Mouse (Mus musculus): Measurements from ENCODE around the gene Aif1.
"Not testable (repeated sequence)": the region's sequence is repeated elsewhere in the genome, so short reads cannot be mapped to it uniquely, and the experiment has no call there.

Gene Aif1

DNA sequence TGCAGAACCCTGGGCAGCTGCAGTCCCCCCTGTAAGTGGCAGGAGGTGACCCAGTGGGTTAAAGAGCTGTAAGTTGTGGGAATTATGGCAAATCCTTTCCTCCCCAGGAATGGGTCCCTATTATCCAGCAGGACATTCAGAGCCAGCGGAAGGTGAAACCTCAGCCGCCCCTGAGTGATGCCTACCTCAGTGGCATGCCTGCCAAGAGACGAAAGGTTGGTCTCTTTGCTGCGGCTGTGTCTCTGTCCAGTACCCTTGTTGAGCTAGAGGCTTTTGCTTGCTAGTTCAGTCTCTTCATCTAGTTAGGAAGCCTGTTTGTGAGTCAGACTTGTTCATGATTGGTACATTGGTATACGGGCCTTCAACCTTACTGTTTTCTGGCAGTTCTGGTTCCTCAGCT is 29.7 kb downstream of the Aif1 start:
- no peak for DNase-seq (ENCODE audit: low spot score)

- DNase-seq (ENCODE audit: low spot score), result no peak
Observed at GRCm38 (mm10) chr17:35141971-35142370, 33.9 kb downstream of the Aif1 start.

GRCm38 (mm10) chr17:35140490-35140996 is 35.3 kb downstream of the Aif1 start:
- DNase-seq (ENCODE audit: low spot score), result no peak

- no peak for DNase-seq (ENCODE audit: low spot score)
Observed at GRCm38 (mm10) chr17:35139269-35139668, 36.6 kb downstream of the Aif1 start.

GRCm38 (mm10) chr17:35135591-35136320 is 40.1 kb downstream of the Aif1 start:
- DNase-seq (ENCODE audit: low spot score), result peak; percentile 53

DNA sequence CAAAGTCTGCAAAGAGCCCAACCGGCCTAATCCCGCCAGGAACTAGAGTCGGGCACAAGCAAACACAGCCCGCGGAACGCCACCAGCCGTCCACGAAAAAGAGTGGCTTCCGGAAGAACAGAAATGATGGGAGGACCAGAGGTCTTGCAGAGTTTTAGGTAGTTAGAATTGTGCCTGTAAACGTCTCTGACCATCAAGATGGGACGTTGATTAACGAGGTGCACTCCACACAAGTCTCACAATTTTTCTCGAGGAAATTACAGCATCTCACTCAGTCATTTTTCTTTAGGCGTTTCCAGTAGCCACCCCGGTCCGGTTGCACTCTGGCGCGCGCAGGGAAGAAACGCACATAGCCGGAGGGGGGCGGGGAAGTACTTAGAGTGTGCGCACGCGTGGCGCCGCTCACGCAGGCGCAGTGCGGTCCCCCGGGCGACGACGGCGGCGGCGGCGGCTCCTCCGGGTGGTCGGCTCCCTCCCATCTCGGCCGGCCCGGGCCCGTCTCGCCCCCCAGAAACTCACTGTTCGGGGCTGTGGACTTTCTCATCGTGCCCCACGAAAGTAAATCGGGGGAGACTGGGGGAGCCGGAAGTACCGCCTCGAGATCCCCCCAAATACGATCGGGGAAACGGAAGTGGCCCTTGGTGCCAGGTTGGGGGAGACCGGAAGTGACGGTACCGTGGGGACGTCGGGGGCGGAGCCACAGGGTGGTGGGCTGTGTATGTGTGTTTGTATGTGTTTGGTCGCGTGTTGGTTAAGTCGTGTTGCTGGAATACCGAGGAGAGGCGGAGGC is 40.9 kb downstream of the Aif1 start, which contains the start of gene Bag6:
Bag6 (plus strand) TSS at position 378 of the 790 bp plus-strand sequence.
- peak; percentile 92 for DNase-seq (ENCODE audit: low spot score)

- DNase-seq (ENCODE audit: low spot score), result no peak
Observed at GRCm38 (mm10) chr17:35133517-35133916, 42.4 kb downstream of the Aif1 start.

DNA sequence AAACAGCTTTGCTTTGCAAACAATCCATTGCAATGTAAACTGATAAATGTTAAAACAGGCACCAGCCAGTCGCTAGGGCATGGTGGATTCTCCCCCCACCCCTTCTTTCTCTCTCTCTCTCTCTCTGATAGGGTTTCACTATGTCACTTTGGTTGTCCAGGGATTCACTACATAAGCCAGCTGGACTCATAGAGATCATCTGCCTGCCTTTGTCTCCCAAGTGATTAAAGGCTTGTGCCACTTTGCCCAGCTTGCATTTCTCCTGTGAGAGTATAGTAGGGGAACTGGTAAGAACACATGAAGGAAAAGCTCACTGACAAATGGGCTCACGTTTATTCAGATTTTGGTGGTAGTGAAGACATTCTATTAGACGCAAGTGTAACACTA is 43.7 kb downstream of the Aif1 start:
- no peak for DNase-seq (ENCODE audit: low spot score)

DNA sequence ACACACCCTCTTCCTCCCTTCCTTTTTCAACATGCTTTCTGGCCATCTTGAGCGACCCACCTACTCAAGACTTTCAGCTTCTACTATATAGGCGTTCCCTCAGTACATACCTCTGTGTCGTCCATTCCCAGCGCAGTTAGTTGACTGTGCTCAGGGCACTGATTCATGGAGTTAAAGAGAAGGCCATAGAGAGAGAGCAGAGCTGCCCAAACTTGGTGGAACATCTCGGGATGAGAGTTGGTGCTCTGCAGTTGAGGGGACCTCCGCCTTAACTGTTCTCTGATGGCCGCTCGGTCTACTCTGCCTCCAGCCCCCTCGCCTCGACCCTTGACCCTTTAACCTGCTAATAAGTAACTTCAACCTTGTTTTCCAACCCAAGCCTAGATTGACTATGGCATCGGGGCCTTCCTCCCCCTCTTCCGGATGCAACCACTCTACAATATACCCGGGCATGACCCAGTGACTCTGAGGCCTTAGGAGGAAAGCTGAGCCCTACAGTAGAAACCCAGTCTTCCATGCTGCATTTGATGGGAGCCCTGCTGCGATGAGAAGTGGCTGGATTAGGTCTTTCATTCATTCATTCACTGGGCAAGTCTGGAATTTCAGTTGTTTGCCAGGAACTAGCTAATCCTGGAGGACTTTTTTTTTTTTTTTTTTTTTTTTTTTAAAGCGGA is 44.2 kb downstream of the Aif1 start, which contains the start of gene Apom:
Apom (minus strand) TSS at position 551 of the 674 bp plus-strand sequence.
- no peak for DNase-seq (ENCODE audit: low spot score)

DNA sequence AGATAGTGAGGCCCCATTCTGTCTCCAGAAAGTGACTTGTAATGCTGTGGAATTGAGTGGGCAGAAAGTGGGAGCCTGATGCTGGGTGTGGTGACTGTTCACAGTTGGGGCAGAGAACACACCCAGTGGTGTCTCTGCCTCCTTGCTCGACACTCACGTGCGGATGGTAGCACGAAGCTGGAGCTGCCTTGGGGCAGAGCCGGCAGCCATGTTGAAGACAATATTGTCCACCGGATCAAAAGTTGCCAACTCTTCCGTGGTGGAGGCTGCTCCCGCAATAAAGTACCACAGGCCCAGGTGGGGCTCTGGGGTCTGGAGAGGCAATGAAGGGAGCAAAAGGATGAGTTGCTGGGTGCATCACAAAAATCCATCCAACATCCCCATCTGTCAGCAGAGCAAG is 44.8 kb downstream of the Aif1 start:
- no peak for DNase-seq (ENCODE audit: low spot score)

GRCm38 (mm10) chr17:35128996-35129395 is 46.9 kb downstream of the Aif1 start:
- DNase-seq (ENCODE audit: low spot score), result no peak

- no peak for DNase-seq (ENCODE audit: low spot score)
Observed at GRCm38 (mm10) chr17:35127017-35127416, 48.9 kb downstream of the Aif1 start.

- DNase-seq (ENCODE audit: low spot score), result peak; percentile 77
Observed at GRCm38 (mm10) chr17:35126206-35126611, 49.7 kb downstream of the Aif1 start, which contains the start of gene D17H6S53E. TSS of gene D17H6S53E (plus strand) at chr17:35126373.

- DNase-seq (ENCODE audit: low spot score), result peak; percentile 33
Observed at GRCm38 (mm10) chr17:35125578-35125977, 50.3 kb downstream of the Aif1 start.

DNA sequence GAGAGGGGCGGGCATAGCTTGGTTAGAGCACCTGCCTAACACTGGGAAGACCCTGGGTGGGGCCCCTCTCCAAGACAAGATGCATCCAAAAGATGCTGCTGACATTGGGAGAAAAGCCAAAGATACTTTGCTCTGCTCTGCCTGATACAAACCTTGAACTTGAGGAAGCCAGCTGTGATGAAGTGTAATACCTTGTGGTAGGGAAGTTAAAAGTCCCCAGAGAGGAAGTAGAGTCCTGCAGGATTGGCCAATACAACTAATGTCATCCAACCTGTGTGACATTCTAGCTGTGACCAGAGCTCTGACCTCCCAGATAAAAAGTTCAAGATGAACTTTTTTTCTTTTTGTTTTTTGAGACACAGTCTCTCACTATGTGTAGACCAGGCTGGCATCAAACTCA is 50.8 kb downstream of the Aif1 start:
- no peak for DNase-seq (ENCODE audit: low spot score)

DNA sequence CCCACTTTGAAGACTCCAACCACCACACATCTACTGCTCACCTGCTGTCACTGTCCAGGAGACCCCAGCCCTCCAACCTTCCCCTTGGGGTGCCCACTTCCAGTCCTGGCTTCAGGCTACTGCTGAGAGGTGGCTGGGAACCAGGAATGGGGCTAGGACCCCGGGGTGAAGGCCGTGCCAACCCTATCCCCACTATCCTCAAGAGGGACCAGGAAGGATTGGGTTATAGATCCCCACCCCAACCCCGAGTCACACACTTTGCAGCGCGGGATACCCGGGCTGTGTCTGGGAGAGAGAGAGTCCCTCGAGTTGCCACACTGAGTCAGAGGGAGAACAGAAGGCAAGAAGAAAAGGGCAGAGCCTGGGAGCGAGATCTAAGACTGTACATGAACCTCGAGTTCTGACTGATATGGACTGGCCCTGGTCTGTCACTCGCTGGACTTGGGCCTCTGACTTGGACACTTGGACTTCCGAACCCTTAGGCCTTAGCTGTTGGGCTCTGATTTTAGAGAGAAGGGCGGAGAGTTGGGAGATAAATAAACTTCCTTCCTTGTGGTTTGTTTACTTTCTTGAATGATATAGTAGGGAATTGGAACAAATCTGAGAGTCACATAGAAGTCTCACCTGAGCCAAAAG is 51.5 kb downstream of the Aif1 start:
- DNase-seq (ENCODE audit: low spot score), result not testable (repeated sequence)

DNA sequence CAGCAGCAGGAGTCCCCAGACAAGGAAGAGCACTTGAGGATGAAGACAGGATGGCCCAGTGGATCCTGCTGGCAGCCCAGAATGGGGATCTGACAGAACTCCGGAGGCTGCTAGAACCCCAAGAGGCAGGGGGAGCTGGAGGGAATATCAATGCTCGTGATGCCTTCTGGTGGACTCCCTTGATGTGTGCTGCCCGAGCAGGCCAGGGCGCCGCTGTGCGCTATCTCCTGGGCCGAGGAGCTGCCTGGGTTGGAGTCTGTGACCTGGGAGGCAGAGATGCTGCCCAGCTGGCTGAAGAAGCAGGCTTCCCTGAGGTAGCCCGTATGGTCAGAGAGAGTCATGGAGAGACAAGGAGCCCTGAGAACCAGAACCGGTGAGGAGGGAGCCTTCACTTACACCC is 52.6 kb downstream of the Aif1 start:
- DNase-seq (ENCODE audit: low spot score), result not testable (repeated sequence)

GRCm38 (mm10) chr17:35121871-35122303 is 54.0 kb downstream of the Aif1 start, which contains the start of gene Csnk2b:
TSS of gene Csnk2b (minus strand) at chr17:35122053.
- peak; percentile 36 for DNase-seq (ENCODE audit: low spot score)

DNA sequence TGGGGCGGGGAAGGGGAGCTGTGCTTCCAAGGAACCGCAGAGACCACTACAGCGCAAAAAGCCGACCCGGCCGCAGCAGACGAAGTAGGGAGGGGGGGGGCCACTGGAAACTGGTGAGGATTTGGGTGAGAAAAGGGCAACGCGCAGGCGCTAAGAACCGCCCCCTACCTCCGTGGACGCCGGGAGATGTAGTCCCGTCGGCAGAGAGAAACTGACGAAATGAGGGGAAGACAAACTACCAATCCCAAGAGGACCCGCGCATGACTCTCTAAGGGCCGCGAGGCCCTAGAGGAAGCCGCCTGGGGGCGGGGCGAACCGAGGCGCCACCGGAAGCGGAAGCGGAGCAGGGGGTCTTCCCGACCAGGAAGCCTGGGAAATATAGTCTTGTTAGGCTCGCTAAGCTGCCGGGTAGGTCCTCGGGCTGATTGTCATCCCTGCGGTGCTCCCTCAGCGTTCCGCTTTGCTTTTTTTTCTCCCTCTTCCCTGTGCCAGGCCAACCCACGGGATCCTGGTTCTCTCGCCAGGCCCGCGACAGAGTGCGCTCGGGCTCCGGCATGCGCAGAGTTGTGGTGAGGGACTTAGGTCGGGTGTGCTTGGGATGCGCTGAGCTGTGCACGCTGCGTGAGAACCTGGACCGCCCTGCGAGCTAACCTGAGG is 54.6 kb downstream of the Aif1 start, which contains the start of gene Gpank1:
Gpank1 (plus strand) TSS at position 313 of the 657 bp plus-strand sequence.
- DNase-seq (ENCODE audit: low spot score), result peak; percentile 99
